Mouse (Mus musculus) E14TG2a.4 (cell line): ENCODE measurements around the gene Wfikkn1.

Source experiments
- CTCF ChIP-seq: conservative IDR thresholded peaks from 2 replicates; pipeline ENCODE4 v1.5.1; 2014; ENCODE audit warnings: low read length
- NANOG ChIP-seq: IDR thresholded peaks from 2 replicates; pipeline ENCODE4 v1.6.1; 2014; ENCODE audit warnings: borderline replicate concordance, low read length, mixed read lengths
- POU5F1 ChIP-seq: IDR thresholded peaks from 2 replicates; pipeline ENCODE4 v1.6.1; 2014; ENCODE audit warnings: low read length, borderline replicate concordance

GRCm38 (mm10) chr17:25873405-25874147 lies 7.1 kb downstream of the Wfikkn1 start:
- no peak for TF ChIP-seq CTCF
- no peak for TF ChIP-seq POU5F1
- no peak for TF ChIP-seq NANOG
